Mouse (Mus musculus): ENCODE data around the gene Padi1.

DNA sequence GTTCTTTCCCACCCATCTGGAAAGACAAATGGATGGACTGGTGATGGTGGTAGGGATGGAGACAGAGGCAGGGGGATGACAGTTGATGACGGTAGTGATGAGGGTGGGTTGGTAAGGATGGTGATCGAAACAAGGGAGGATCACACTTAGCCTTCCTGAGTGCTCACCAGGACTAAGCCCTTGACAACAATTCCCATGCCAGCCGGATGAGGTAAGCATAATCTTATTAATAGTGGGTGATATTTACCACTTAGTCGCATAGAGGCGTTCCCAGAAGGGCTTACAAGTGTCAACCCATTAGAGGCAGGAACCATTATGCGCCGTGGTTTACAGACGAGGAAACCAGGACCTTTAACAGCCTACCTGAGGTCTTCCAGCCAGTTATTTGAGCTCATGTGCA, 24.4 kb upstream of the Padi1 start:
- no peak for TF ChIP-seq CTCF (IDR thresholded peaks at IDR 0.05; ENCODE audit: low read depth, low read length)
- no peak for TF ChIP-seq GATA1 (IDR thresholded peaks at IDR 0.05; ENCODE audit: borderline replicate concordance, low read length)

All from G1E (cell line).